9 mouse cellular contexts compared by ENCODE assay signal in genomic region chr12:108914709-108915340, GRCm38 (mm10). TPM values are rescaled to one million over a fixed set of nuclear protein-coding genes. Genes with fewer than 3 reads are reported as not detected.
DNase-seq lines count a peak whose midpoint lies in the region; ATAC-seq and TF ChIP-seq lines count a peak whose summit lies in the region.
"Had no signal": no experiment of that assay in that cellular context is flagged by ENCODE, and none has a peak within 500 bp of the region (broad histone marks: within the 10 kb centered on the region; RNA-seq: fewer than 3 reads in every experiment).

No protein-coding gene starts in this region.

- no peaks in the 10 kb centered on the region for H3K9me3 ChIP-seq in kidney, embryonic 16.5 days (ENCODE audit: low read length)
- no peaks in the 10 kb centered on the region for H3K9me3 ChIP-seq in embryonic facial prominence, embryonic 13.5 days
- no peaks in the 10 kb centered on the region for H3K9me3 ChIP-seq in limb, embryonic 15.5 days
- H3K9me3 ChIP-seq in liver, embryonic 11.5 days (ENCODE audit: control insufficient read depth, low read length), result no peaks in the 10 kb centered on the region

- H3K9ac ChIP-seq in kidney, embryonic 16.5 days (replicated peaks; ENCODE audit: low read length), result no peak overlapping the region
- no peak overlapping the region for H3K9ac ChIP-seq in embryonic facial prominence, embryonic 13.5 days
- H3K9ac ChIP-seq in limb, embryonic 15.5 days, result no peak overlapping the region
- no peak overlapping the region for H3K9ac ChIP-seq in liver, embryonic 11.5 days (ENCODE audit: low read depth, low read length)

- H3K4me3 ChIP-seq in kidney, embryonic 16.5 days (ENCODE audit: low read length), result no peak overlapping the region
- H3K4me3 ChIP-seq in embryonic facial prominence, embryonic 13.5 days, result no peak overlapping the region
- no peak overlapping the region for H3K4me3 ChIP-seq in limb, embryonic 15.5 days
- no peak overlapping the region for H3K4me3 ChIP-seq in liver, embryonic 11.5 days (ENCODE audit: low read depth, low read length)

- no peak overlapping the region for H3K4me2 ChIP-seq in kidney, embryonic 16.5 days (replicated peaks; ENCODE audit: low read depth, low read length)
- no peak overlapping the region for H3K4me2 ChIP-seq in embryonic facial prominence, embryonic 13.5 days
- H3K4me2 ChIP-seq in limb, embryonic 15.5 days, result no peak overlapping the region
- H3K4me2 ChIP-seq in liver, embryonic 11.5 days, result no peak overlapping the region

- H3K27ac ChIP-seq in kidney, embryonic 16.5 days (ENCODE audit: low read length), result 0 out of 2 replicates have a peak overlapping the region, but pooled peaks have one; percentile 0
- peak overlapping the region; percentile 5; the same call in 1 of the 2 replicates for H3K27ac ChIP-seq in embryonic facial prominence, embryonic 13.5 days
- H3K27ac ChIP-seq in limb, embryonic 15.5 days, result peak overlapping the region; percentile 77
- H3K27ac ChIP-seq in liver, embryonic 11.5 days (ENCODE audit: low read depth, low read length), result no peak overlapping the region

- 0 out of 2 replicates have a peak, but pooled peaks have one; percentile 41 for ATAC-seq in kidney, embryonic 16.5 days (ENCODE audit: low FRiP score, low TSS enrichment)
- ATAC-seq in Patski, result peak; percentile 75
- no peak; the same call in 1 of the 2 replicates for ATAC-seq in embryonic facial prominence, embryonic 13.5 days (ENCODE audit: insufficient number of reproducible peaks, insufficient read depth, low FRiP score, low TSS enrichment, low read depth)
- ATAC-seq in limb, embryonic 15.5 days (ENCODE audit: insufficient number of reproducible peaks, low FRiP score, low TSS enrichment, low read depth), result peak; percentile 11; the same call in 1 of the 2 replicates
- no peak for ATAC-seq in liver, embryonic 11.5 days (replicated peaks; ENCODE audit: low FRiP score)

- no peak for TF ChIP-seq CTCF in Patski (IDR thresholded peaks at IDR 0.05)

- POLR2A ChIA-PET in Patski (lab: Charles Lee), result no interaction called here

- no peaks in the 10 kb centered on the region for H3K27me3 ChIP-seq in kidney, embryonic 16.5 days (ENCODE audit: insufficient read depth, low read length)
- H3K27me3 ChIP-seq in Patski, result no peaks in the 10 kb centered on the region
- H3K27me3 ChIP-seq in embryonic facial prominence, embryonic 13.5 days, result peaks cover 48% of the 10 kb centered on the region
- H3K27me3 ChIP-seq in limb, embryonic 15.5 days, result peaks cover 14% of the 10 kb centered on the region; the same call in 1 of the 2 replicates
- H3K27me3 ChIP-seq in liver, embryonic 11.5 days (replicated peaks; ENCODE audit: control insufficient read depth, insufficient read depth, low read length), result no peaks in the 10 kb centered on the region

- no peaks in the 10 kb centered on the region for H3K36me3 ChIP-seq in kidney, embryonic 16.5 days (ENCODE audit: insufficient read depth, low read length)
- H3K36me3 ChIP-seq in embryonic facial prominence, embryonic 13.5 days, result no peaks in the 10 kb centered on the region
- no peaks in the 10 kb centered on the region for H3K36me3 ChIP-seq in limb, embryonic 15.5 days
- no peaks in the 10 kb centered on the region for H3K36me3 ChIP-seq in liver, embryonic 11.5 days (ENCODE audit: control insufficient read depth, insufficient read depth, low read length)

- 7% methylated on average over 12 of the region's 12 CpGs for WGBS in kidney, embryonic 16.5 days
- 63% methylated on average over 12 of the region's 12 CpGs for WGBS in embryonic facial prominence, embryonic 13.5 days
- whole genome bisulfite sequencing in limb, embryonic 15.5 days, result 11% methylated on average over 12 of the region's 12 CpGs
- WGBS in liver, embryonic 11.5 days, result 66% methylated on average over 12 of the region's 12 CpGs

- in situ Hi-C loops in Patski (cut with MboI; ENCODE audit: low pct_unique_long_range_greater_than_20kb), result no loop called here

- DNase-seq in kidney, postnatal 14 days, result no peak
- no peak for DNase-seq in Patski (ENCODE audit: low read depth, low spot score)
- DNase-seq in liver, embryonic 11.5 days (ENCODE audit: low spot score), result no peak
- DNase-seq in yolk sac, embryonic 10.5 days (ENCODE audit: low spot score), result no peak
- DNase-seq: gastrocnemius, postnatal 10 days; lung, adult 2 months had no signal

- H3K4me1 ChIP-seq in kidney, embryonic 16.5 days (ENCODE audit: insufficient read depth, low read length), result peaks cover 39% of the 10 kb centered on the region
- peaks cover 81% of the 10 kb centered on the region for H3K4me1 ChIP-seq in embryonic facial prominence, embryonic 13.5 days
- peaks cover 75% of the 10 kb centered on the region for H3K4me1 ChIP-seq in limb, embryonic 15.5 days
- no peaks in the 10 kb centered on the region; the same call in 1 of the 2 replicates for H3K4me1 ChIP-seq in liver, embryonic 11.5 days (replicated peaks; ENCODE audit: control insufficient read depth, insufficient read depth, low read length)

- CTCF ChIA-PET in Patski (lab: Charles Lee), result interaction anchor here (1.1 to 1.3 kb wide), 2 partner anchors 9 to 11 kb away, joined by 4 read pairs; no protein-coding TSS in a partner anchor

RNA-seq across cellular contexts. Expression of gene Wars, which starts 20.9 kb away (rescaled TPM):
- 94.6 and 98.5 TPM in 2 replicates for polyA plus RNA-seq in kidney, embryonic 16.5 days (2015; fragmentation: Nextera tagmentation; extraction: Ambion mirVana)
- polyA plus RNA-seq in Patski (2021), result 77.1 TPM
- 75.6 and 78.6 TPM in 2 replicates for polyA plus RNA-seq in embryonic facial prominence, embryonic 13.5 days (2015; fragmentation: Nextera tagmentation; extraction: Ambion mirVana)
- polyA plus RNA-seq in limb, embryonic 15.5 days (2015; fragmentation: Nextera tagmentation; extraction: Ambion mirVana), result 61.7 and 63.9 TPM in 2 replicates
- 90.8 and 102 TPM in 2 replicates for polyA plus RNA-seq in liver, embryonic 11.5 days (2014; fragmentation: Nextera tagmentation; extraction: Ambion mirVana)

RNA-seq across cellular contexts. Expression of gene Wdr25, which starts 21.4 kb away (rescaled TPM):
- 8.9 and 9.9 TPM in 2 replicates for polyA plus RNA-seq in kidney, embryonic 16.5 days (2015; fragmentation: Nextera tagmentation; extraction: Ambion mirVana)
- 7.5 TPM for polyA plus RNA-seq in Patski (2021)
- 9.6 and 10.8 TPM in 2 replicates for polyA plus RNA-seq in embryonic facial prominence, embryonic 13.5 days (2015; fragmentation: Nextera tagmentation; extraction: Ambion mirVana)
- polyA plus RNA-seq in limb, embryonic 15.5 days (2015; fragmentation: Nextera tagmentation; extraction: Ambion mirVana), result 7.8 and 8.2 TPM in 2 replicates
- 4.1 and 5.3 TPM in 2 replicates for polyA plus RNA-seq in liver, embryonic 11.5 days (2014; fragmentation: Nextera tagmentation; extraction: Ambion mirVana)

Comparison
In these comparisons a context has a peak if more than half of its experiments do, and no peak if none do; other contexts are left out.
1. ATAC-seq: peak in kidney, embryonic 16.5 days (single experiment), Patski (single experiment) and limb, embryonic 15.5 days (single experiment); none in embryonic facial prominence, embryonic 13.5 days (single experiment) and liver, embryonic 11.5 days (single experiment).